Mouse (Mus musculus): ENCODE measurements at regions not wholly inside any gene's neighbourhood (a gene's known extent, or its start where the extent isn't known, plus 50 kb on each side); places are given as distances from the start of the nearest gene placed in this dataset.
A peak's percentile ranks its signal among the peaks of the same experiment; 100 is the strongest.

DNA sequence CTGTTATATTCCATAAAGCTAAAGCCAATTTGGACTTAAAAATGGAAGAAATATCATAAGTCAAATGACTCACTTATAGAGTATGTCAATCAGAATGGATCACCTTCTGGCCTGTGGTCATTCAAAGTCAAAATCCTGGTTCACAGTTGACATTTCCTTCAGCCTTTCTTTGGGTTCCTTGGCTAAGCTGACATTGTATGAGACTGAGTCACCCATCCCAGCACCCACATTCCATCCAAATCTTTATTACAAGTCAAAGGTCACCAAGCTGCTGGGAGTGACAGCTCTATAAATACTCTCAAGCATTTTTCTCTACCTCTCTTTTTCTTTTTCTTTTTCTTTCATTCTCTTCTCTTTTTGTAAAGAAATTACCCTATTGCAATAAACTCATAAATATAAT lies 145.3 kb upstream of the Gm11114 start:
- Histone ChIP-seq H3K9ac (ENCODE audit: low read depth, low read length) (no peak overlapping the region), H3K36me3 (ENCODE audit: control insufficient read depth, insufficient read depth) (no peaks in the 10 kb centered on the region), H3K9me3 (ENCODE audit: control insufficient read depth) (no peaks in the 10 kb centered on the region), H3K27me3 (replicated peaks; ENCODE audit: control insufficient read depth, insufficient read depth, low read length) (no peaks in the 10 kb centered on the region), H3K4me3 (ENCODE audit: low read depth, low read length) (no peak overlapping the region), H3K4me2 (replicated peaks; ENCODE audit: low read depth) (no peak overlapping the region), H3K4me1 (replicated peaks; ENCODE audit: control insufficient read depth, insufficient read depth, low read length) (no peaks in the 10 kb centered on the region), H3K27ac (ENCODE audit: low read depth, low read length) (no peak overlapping the region)
- no peak for TF ChIP-seq CTCF (IDR thresholded peaks at IDR 0.05; ENCODE audit: low read depth)
- ATAC-seq = no peak

DNA sequence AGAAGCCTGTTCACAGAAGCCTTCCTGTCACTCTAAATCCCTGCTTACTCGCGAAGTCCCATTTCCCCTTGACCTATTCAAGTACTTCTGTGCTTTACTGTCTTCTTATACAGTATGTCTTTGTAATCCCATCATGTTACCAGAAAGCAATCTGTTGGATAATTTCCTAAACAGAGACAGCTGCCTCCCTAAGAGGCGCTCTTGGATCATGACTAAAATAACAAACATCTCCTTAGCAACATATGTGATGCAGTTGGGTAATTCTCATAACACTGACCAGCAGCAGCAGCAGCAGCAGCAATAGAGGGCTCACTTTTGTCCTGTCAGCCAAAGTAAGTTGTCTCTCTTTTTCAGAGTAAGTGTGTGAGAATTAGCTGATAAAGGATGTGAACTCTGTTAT lies 138.1 kb upstream of the Gm11114 start:
- WGBS = 61% methylated on average over 3 of the region's 3 CpGs
- no peak overlapping the region for H3K27ac ChIP-seq (ENCODE audit: low read depth, low read length)
- H3K9me3 ChIP-seq (ENCODE audit: control insufficient read depth) = no peaks in the 10 kb centered on the region
- peak; percentile 27 for TF ChIP-seq CTCF (IDR thresholded peaks at IDR 0.05; ENCODE audit: low read depth)
- no peak overlapping the region for H3K9ac ChIP-seq (ENCODE audit: low read depth, low read length)
- ATAC-seq = no peak
- no peaks in the 10 kb centered on the region for H3K36me3 ChIP-seq (ENCODE audit: control insufficient read depth, insufficient read depth)
- no peak overlapping the region for H3K4me2 ChIP-seq (replicated peaks; ENCODE audit: low read depth)
- no peak overlapping the region for H3K4me3 ChIP-seq (ENCODE audit: low read depth, low read length)
- no peaks in the 10 kb centered on the region for H3K4me1 ChIP-seq (replicated peaks; ENCODE audit: control insufficient read depth, insufficient read depth, low read length)
- H3K27me3 ChIP-seq (replicated peaks; ENCODE audit: control insufficient read depth, insufficient read depth, low read length) = no peaks in the 10 kb centered on the region

DNA sequence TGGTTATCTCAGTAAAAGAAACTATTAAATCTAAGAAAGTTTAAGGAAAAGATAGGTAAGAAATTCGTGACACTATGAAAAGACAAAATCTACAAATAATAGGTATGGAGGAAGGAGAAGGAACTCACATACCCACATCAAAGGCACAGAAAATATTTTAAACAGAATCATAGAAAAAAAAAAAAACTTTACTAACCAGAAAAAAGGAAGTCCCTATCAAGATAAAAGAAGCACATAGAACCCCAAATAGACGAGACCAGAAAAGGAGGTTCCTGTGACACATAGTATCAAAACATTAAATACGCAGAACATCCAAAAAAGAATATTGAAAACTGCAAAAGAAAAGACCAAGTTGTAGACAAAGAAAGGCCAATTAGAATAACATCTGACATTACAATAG lies 111.4 kb upstream of the Gm11114 start:
- Histone ChIP-seq H3K4me2 (replicated peaks; ENCODE audit: low read depth) (no peak overlapping the region), H3K27ac (ENCODE audit: low read depth, low read length) (no peak overlapping the region), H3K9me3 (ENCODE audit: control insufficient read depth) (no peaks in the 10 kb centered on the region), H3K9ac (ENCODE audit: low read depth, low read length) (no peak overlapping the region), H3K4me3 (ENCODE audit: low read depth, low read length) (no peak overlapping the region), H3K36me3 (ENCODE audit: control insufficient read depth, insufficient read depth) (no peaks in the 10 kb centered on the region), H3K27me3 (replicated peaks; ENCODE audit: control insufficient read depth, insufficient read depth, low read length) (no peaks in the 10 kb centered on the region), H3K4me1 (replicated peaks; ENCODE audit: control insufficient read depth, insufficient read depth, low read length) (no peaks in the 10 kb centered on the region)
- 81% methylated on average over 3 of the region's 3 CpGs for WGBS
- no peak for TF ChIP-seq CTCF (IDR thresholded peaks at IDR 0.05; ENCODE audit: low read depth)
- ATAC-seq = no peak

DNA sequence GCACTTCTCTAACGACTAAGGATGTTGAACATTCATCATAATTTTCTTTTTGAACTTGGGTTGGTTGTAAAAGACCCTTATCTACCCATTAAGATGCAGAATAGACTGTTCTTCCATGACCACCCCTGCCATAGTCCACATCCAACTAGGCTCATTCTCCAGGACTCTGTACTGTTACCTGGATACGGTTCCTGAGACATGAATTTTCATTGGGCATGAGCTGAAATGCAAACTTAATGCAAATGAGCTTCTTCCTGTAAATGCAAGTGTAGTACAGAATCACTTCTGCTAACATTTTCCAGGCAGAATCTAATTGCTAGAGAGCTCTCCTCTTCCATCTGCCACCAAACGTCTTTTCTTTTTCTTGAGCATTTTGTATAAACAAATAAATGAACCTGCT lies 87.7 kb upstream of the Gm11114 start:
- Histone ChIP-seq H3K9me3 (ENCODE audit: control insufficient read depth) (no peaks in the 10 kb centered on the region), H3K27ac (ENCODE audit: low read depth, low read length) (no peak overlapping the region), H3K27me3 (replicated peaks; ENCODE audit: control insufficient read depth, insufficient read depth, low read length) (no peaks in the 10 kb centered on the region), H3K36me3 (ENCODE audit: control insufficient read depth, insufficient read depth) (no peaks in the 10 kb centered on the region), H3K4me1 (replicated peaks; ENCODE audit: control insufficient read depth, insufficient read depth, low read length) (no peaks in the 10 kb centered on the region), H3K9ac (ENCODE audit: low read depth, low read length) (no peak overlapping the region), H3K4me2 (replicated peaks; ENCODE audit: low read depth) (no peak overlapping the region), H3K4me3 (ENCODE audit: low read depth, low read length) (no peak overlapping the region)
- WGBS = 74% methylated on average over 3 of the region's 3 CpGs
- TF ChIP-seq CTCF (IDR thresholded peaks at IDR 0.05; ENCODE audit: low read depth) = no peak
- no peak for ATAC-seq

Data from intestine, postnatal 0 days (tissue).